Mouse (Mus musculus) adrenal gland, postnatal 4 days (tissue): ENCODE results near the gene Bmpr1a. TPM values are rescaled to one million over a fixed set of nuclear protein-coding genes. Genes with fewer than 3 reads are reported as not detected.

Experiments
- total RNA-seq, 2 experiments: library from RNA; stranded (reverse); gene quantifications; 2 replicates each; pipeline ENCODE4 v1.2.3; 2021

The Bmpr1a gene
- total RNA-seq, 2 experiments from 2014 or later, result 79.7 to 81.9 TPM

Other genes starting within 250 kb of the Bmpr1a start
- 10 to 100 TPM; 12.6 to 16.0 TPM for gene Shld2, start 192.8 kb downstream of the Bmpr1a start, total RNA-seq
- 100 to 1,000 TPM; 220 to 286 TPM for gene Glud1, start 192.6 kb downstream of the Bmpr1a start, total RNA-seq
- not detected for gene Fam25c, start 147.9 kb downstream of the Bmpr1a start, total RNA-seq
- gene Sncg, start 128.6 kb downstream of the Bmpr1a start, total RNA-seq, result 10 to 100 TPM; 17.2 to 45.8 TPM
- gene Mmrn2, start 127.9 kb downstream of the Bmpr1a start, total RNA-seq, result 10 to 100 TPM; 26.0 to 28.3 TPM
- not detected for gene 9230112D13Rik, start 19.5 kb upstream of the Bmpr1a start, total RNA-seq
- gene Ldb3, start 85.3 kb upstream of the Bmpr1a start, total RNA-seq, result 10 to 100 TPM; 14.3 to 37.2 TPM
- not detected for gene Opn4, start 96.8 kb upstream of the Bmpr1a start, total RNA-seq
- gene Wapl, start 170.6 kb upstream of the Bmpr1a start, total RNA-seq, result 10 to 100 TPM; 90.8 to 95.2 TPM